Mouse (Mus musculus) thymus, postnatal 0 days (tissue): ENCODE results near the gene Trim26. TPM values are rescaled to one million over a fixed set of nuclear protein-coding genes. Genes with fewer than 3 reads are reported as not detected.

ENCODE experiments used
- DNase-seq: peaks from one replicate; pipeline ENCODE4 v3.0.0-alpha.2; 2015; ENCODE audit warnings: low spot score
- polyA plus RNA-seq: library from polyadenylated mRNA; unstranded; fragments of >200 nt; fragmentation: Nextera tagmentation; extraction: Ambion mirVana; gene quantifications from 2 replicates; pipeline ENCODE4 v1.2.1, GENCODE M21; 2015

The Trim26 gene
- polyA plus RNA-seq, 1 experiment from 2014 or later: 19.9 TPM

- no peak for DNase-seq
Measured at GRCm38 (mm10) chr17:36899376-36899775, 62.4 kb downstream of the Trim26 start.

- no peak for DNase-seq
Measured at GRCm38 (mm10) chr17:36900001-36900400, 63.1 kb downstream of the Trim26 start.

- peak; percentile 5 for DNase-seq
Measured at GRCm38 (mm10) chr17:36900691-36901090, 63.8 kb downstream of the Trim26 start.

GRCm38 (mm10) chr17:36903651-36904050 is 66.7 kb downstream of the Trim26 start:
- no peak for DNase-seq

- no peak for DNase-seq
Measured at GRCm38 (mm10) chr17:36908235-36908634, 71.3 kb downstream of the Trim26 start.

Other genes starting within 250 kb of the Trim26 start
- 0.12 TPM in 1 of 2 replicates, not detected in the other for gene H2-M9, start 194.5 kb upstream of the Trim26 start, polyA plus RNA-seq
- 0.22 TPM in 1 of 2 replicates, not detected in the other for gene H2-M1, start 164.9 kb upstream of the Trim26 start, polyA plus RNA-seq
- 0.61 and 0.82 TPM in 2 replicates for gene H2-M10.5, start 64.2 kb upstream of the Trim26 start, polyA plus RNA-seq
- not detected in 2 replicates for gene H2-M10.6, start 25.0 kb upstream of the Trim26 start, polyA plus RNA-seq
- 0.08 and 0.09 TPM in 2 replicates for gene Trim15, start 30.1 kb downstream of the Trim26 start, polyA plus RNA-seq
- gene Trim10, start 32.4 kb downstream of the Trim26 start, polyA plus RNA-seq: 0.09 and 0.24 TPM in 2 replicates
- 0.16 and 0.28 TPM in 2 replicates for gene Trim40, start 53.0 kb downstream of the Trim26 start, polyA plus RNA-seq
- 0.16 and 0.19 TPM in 2 replicates for gene Trim31, start 61.0 kb downstream of the Trim26 start, polyA plus RNA-seq
- gene Rnf39, start 105.8 kb downstream of the Trim26 start, polyA plus RNA-seq: 0.42 and 0.45 TPM in 2 replicates
- 145 and 162 TPM in 2 replicates for gene Ppp1r11, start 114.6 kb downstream of the Trim26 start, polyA plus RNA-seq
- 121 and 135 TPM in 2 replicates for gene Znrd1, start 121.4 kb downstream of the Trim26 start, polyA plus RNA-seq
- gene Znrd1as, start 121.5 kb downstream of the Trim26 start, polyA plus RNA-seq: 5.4 and 5.9 TPM in 2 replicates
- not detected in 2 replicates for gene 2410137M14Rik, start 144.1 kb downstream of the Trim26 start, polyA plus RNA-seq
- gene H2-M5, start 152.4 kb downstream of the Trim26 start, polyA plus RNA-seq: 0.09 and 0.10 TPM in 2 replicates
- 3.4 and 3.9 TPM in 2 replicates for gene Zfp57, start 164.0 kb downstream of the Trim26 start, polyA plus RNA-seq
- gene Mog, start 186.3 kb downstream of the Trim26 start, polyA plus RNA-seq: not detected in 2 replicates
- gene Gabbr1, start 208.8 kb downstream of the Trim26 start, polyA plus RNA-seq: 2.4 and 6.8 TPM in 2 replicates